Mouse (Mus musculus) heart, adult 9 months (tissue): ENCODE results near the gene Olfr311.
"Not testable (repeated sequence)": the region's sequence is repeated elsewhere in the genome, so short reads cannot be mapped to it uniquely, and the experiment has no call there.

Experiments
- DNase-seq, 2 experiments: peaks; one replicate each; pipeline ENCODE4 v3.0.0; 2022; ENCODE audit warnings: low spot score in 2 of 2

Olfr311 gene

GRCm38 (mm10) chr11:58838951-58839350 lies at the start of gene Olfr311:
Olfr311 (plus strand) TSS chr11:58839251.
- not testable (repeated sequence) for DNase-seq

GRCm38 (mm10) chr11:58789532-58789931 lies 49.5 kb upstream of the Olfr311 start:
- no peak for DNase-seq

GRCm38 (mm10) chr11:58790053-58790452 lies 49.0 kb upstream of the Olfr311 start:
- DNase-seq: no peak

GRCm38 (mm10) chr11:58790646-58791045 lies 48.4 kb upstream of the Olfr311 start:
- DNase-seq: no peak

- DNase-seq: no peak
Observed at GRCm38 (mm10) chr11:58795856-58796255, 43.2 kb upstream of the Olfr311 start.

- no peak for DNase-seq
Observed at GRCm38 (mm10) chr11:58796850-58797249, 42.2 kb upstream of the Olfr311 start.

- no peak for DNase-seq
Observed at GRCm38 (mm10) chr11:58799747-58800146, 39.3 kb upstream of the Olfr311 start.

GRCm38 (mm10) chr11:58801558-58802228 lies 37.4 kb upstream of the Olfr311 start, which contains the start of gene Fam183b:
Fam183b (minus strand) TSS chr11:58801960.
- peak; percentile 3 to 18 for DNase-seq

- no peak for DNase-seq
Observed at GRCm38 (mm10) chr11:58803871-58804270, 35.2 kb upstream of the Olfr311 start.

- DNase-seq: no peak
Observed at GRCm38 (mm10) chr11:58804393-58804792, 34.7 kb upstream of the Olfr311 start.

GRCm38 (mm10) chr11:58812001-58812400 lies 27.1 kb upstream of the Olfr311 start:
- no peak for DNase-seq

GRCm38 (mm10) chr11:58814700-58815099 lies 24.4 kb upstream of the Olfr311 start, which contains the start of gene Olfr313:
Olfr313 (plus strand) TSS chr11:58815000.
- not testable (repeated sequence) for DNase-seq

- DNase-seq: no peak
Observed at GRCm38 (mm10) chr11:58815676-58816075, 23.4 kb upstream of the Olfr311 start.

- not testable (repeated sequence) for DNase-seq
Observed at GRCm38 (mm10) chr11:58828937-58829336, 10.1 kb upstream of the Olfr311 start, which contains the start of gene Olfr312. Olfr312 (plus strand) TSS chr11:58829237.

- no peak for DNase-seq
Observed at GRCm38 (mm10) chr11:58829764-58830163, 9.3 kb upstream of the Olfr311 start.

GRCm38 (mm10) chr11:58832541-58832940 lies 6.5 kb upstream of the Olfr311 start:
- not testable (repeated sequence) for DNase-seq

GRCm38 (mm10) chr11:58846919-58847461 lies 7.9 kb downstream of the Olfr311 start, which contains the start of gene Gm12258:
Gm12258 (plus strand) TSS chr11:58847158.
- DNase-seq: peak; percentile 97 to 99

GRCm38 (mm10) chr11:58847636-58848035 lies 8.6 kb downstream of the Olfr311 start:
- DNase-seq: no peak

GRCm38 (mm10) chr11:58849731-58850130 lies 10.7 kb downstream of the Olfr311 start:
- no peak for DNase-seq

- no peak for DNase-seq
Observed at GRCm38 (mm10) chr11:58860744-58861143, 21.7 kb downstream of the Olfr311 start.

GRCm38 (mm10) chr11:58867039-58867953 lies 28.2 kb downstream of the Olfr311 start, which contains the start of gene 2810021J22Rik:
2810021J22Rik (plus strand) TSS chr11:58867216.
- DNase-seq: peak; percentile 54 to 67

- no peak for DNase-seq
Observed at GRCm38 (mm10) chr11:58867954-58868330, 28.9 kb downstream of the Olfr311 start.
